Mouse (Mus musculus) C2C12 (cell line): Measurements from ENCODE around the gene Eppin.

Experiments
- CEBPB ChIP-seq: IDR thresholded peaks from one replicate; pipeline ENCODE4 v1.6.1; 2011; ENCODE audit warnings: low read depth, mild to moderate bottlenecking, control low read depth, moderate library complexity
- CTCF ChIP-seq: IDR thresholded peaks from one replicate; pipeline ENCODE4 v1.5.1; 2011; ENCODE audit not compliant: control insufficient read depth, insufficient read depth, insufficient read length
- MAX ChIP-seq: IDR thresholded peaks from one replicate; pipeline ENCODE4 v1.6.1; 2011; ENCODE audit warnings: mild to moderate bottlenecking, control low read depth
- MYOG ChIP-seq: IDR thresholded peaks from one replicate; pipeline ENCODE4 v1.6.1; 2011; ENCODE audit not compliant: control insufficient read depth, insufficient read length; ENCODE audit errors: extremely low read depth

- TF ChIP-seq CTCF: no peak
- no peak for TF ChIP-seq MAX
- no peak for TF ChIP-seq CEBPB
- TF ChIP-seq MYOG: no peak
Observed at GRCm38 (mm10) chr2:164615386-164615785, 22.0 kb upstream of the Eppin start.
